Comparison of ENCODE assay signal across 30 mouse cellular contexts in the genomic region with DNA sequence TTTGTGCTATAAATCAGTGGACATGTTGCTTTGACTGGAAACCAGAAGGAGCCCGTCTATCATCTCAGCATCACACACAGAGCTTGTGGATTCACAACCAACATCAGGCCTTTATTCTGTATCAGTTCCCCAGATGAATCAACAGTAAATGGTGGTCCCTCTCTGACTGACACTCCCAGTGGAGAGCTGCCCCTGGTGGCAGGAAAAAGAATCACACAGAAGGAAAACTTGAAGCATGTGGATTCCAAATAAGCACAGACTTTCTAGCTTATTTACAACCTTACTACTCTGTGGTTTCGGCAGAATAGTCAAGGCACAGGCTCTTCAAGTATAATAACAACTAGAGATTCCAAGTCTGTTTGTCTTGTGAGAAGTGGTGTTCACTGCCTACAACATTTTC.
DNase-seq lines count a peak whose midpoint lies in the region; ATAC-seq and TF ChIP-seq lines count a peak whose summit lies in the region.
"Had no signal": no experiment of that assay in that cellular context is flagged by ENCODE, and none has a peak within 500 bp of the region (broad histone marks: within the 10 kb centered on the region; RNA-seq: fewer than 3 reads in every experiment).

No protein-coding gene starts in this region.

- TF ChIP-seq EP300 in stomach, postnatal 0 days (optimal IDR thresholded peaks at IDR 0.05) = no peak

- no peaks in the 10 kb centered on the region for H3K36me3 ChIP-seq in midbrain, postnatal 0 days (ENCODE audit: insufficient read depth, low read length)
- H3K36me3 ChIP-seq in midbrain, embryonic 11.5 days (ENCODE audit: control insufficient read depth, insufficient read depth, low read length) = no peaks in the 10 kb centered on the region
- H3K36me3 ChIP-seq in G1E (replicated peaks) = no peaks in the 10 kb centered on the region
- no peaks in the 10 kb centered on the region for H3K36me3 ChIP-seq in stomach, postnatal 0 days (ENCODE audit: control insufficient read depth, insufficient read depth, low read length)
- no peaks in the 10 kb centered on the region for H3K36me3 ChIP-seq in heart, embryonic 10.5 days
- H3K36me3 ChIP-seq: embryonic facial prominence, embryonic 10.5 days; embryonic facial prominence, embryonic 15.5 days; hindbrain, embryonic 12.5 days; limb, embryonic 13.5 days; liver, embryonic 12.5 days; midbrain, embryonic 12.5 days; neural tube, embryonic 13.5 days had no signal

- no peaks in the 10 kb centered on the region for H3K4me1 ChIP-seq in midbrain, postnatal 0 days (ENCODE audit: insufficient read depth, low read length)
- no peaks in the 10 kb centered on the region for H3K4me1 ChIP-seq in midbrain, embryonic 11.5 days (ENCODE audit: control insufficient read depth, insufficient read depth, low read length)
- no peaks in the 10 kb centered on the region for H3K4me1 ChIP-seq in G1E (ENCODE audit: insufficient read depth, low read depth, low read length)
- no peaks in the 10 kb centered on the region for H3K4me1 ChIP-seq in stomach, postnatal 0 days (replicated peaks; ENCODE audit: control insufficient read depth, insufficient read depth)
- H3K4me1 ChIP-seq in heart, embryonic 10.5 days = no peaks in the 10 kb centered on the region
- H3K4me1 ChIP-seq: embryonic facial prominence, embryonic 10.5 days; embryonic facial prominence, embryonic 15.5 days; forebrain, embryonic 13.5 days; hindbrain, embryonic 12.5 days; limb, embryonic 13.5 days; liver, embryonic 12.5 days; midbrain, embryonic 12.5 days; neural tube, embryonic 13.5 days had no signal

- no peaks in the 10 kb centered on the region for H3K9me3 ChIP-seq in midbrain, postnatal 0 days (ENCODE audit: low read length)
- H3K9me3 ChIP-seq in midbrain, embryonic 11.5 days (ENCODE audit: control insufficient read depth, low read length) = no peaks in the 10 kb centered on the region
- H3K9me3 ChIP-seq in G1E (replicated peaks) = no peaks in the 10 kb centered on the region
- no peaks in the 10 kb centered on the region for H3K9me3 ChIP-seq in stomach, postnatal 0 days (ENCODE audit: control insufficient read depth, low read length)
- H3K9me3 ChIP-seq in heart, embryonic 10.5 days = no peaks in the 10 kb centered on the region
- H3K9me3 ChIP-seq: embryonic facial prominence, embryonic 10.5 days; embryonic facial prominence, embryonic 15.5 days; forebrain, embryonic 13.5 days; hindbrain, embryonic 12.5 days; limb, embryonic 13.5 days; liver, embryonic 12.5 days; midbrain, embryonic 12.5 days; neural tube, embryonic 13.5 days had no signal

- no peak for ATAC-seq in midbrain, postnatal 0 days (ENCODE audit: low FRiP score)
- ATAC-seq in midbrain, embryonic 11.5 days (ENCODE audit: low FRiP score) = no peak
- ATAC-seq in G1E (ENCODE audit: extremely low read depth, insufficient number of reproducible peaks, low FRiP score, poor library complexity, severe bottlenecking) = no peak
- ATAC-seq in stomach, postnatal 0 days (ENCODE audit: low FRiP score, low TSS enrichment) = no peak
- no peak for ATAC-seq in frontal cortex, adult (ENCODE audit: low TSS enrichment)
- ATAC-seq: CD4-positive, CD25-positive, alpha-beta regulatory T cell, adult 4 months; forebrain, embryonic 13.5 days; liver, embryonic 12.5 days had no signal

- TF ChIP-seq CTCF in layer of hippocampus, adult 2 months (conservative IDR thresholded peaks at IDR 0.05) = peak; percentile 48
- TF ChIP-seq CTCF in midbrain, postnatal 0 days (IDR thresholded peaks at IDR 0.05) = peak; percentile 20; the same call in 1 of the 2 replicates
- TF ChIP-seq CTCF in G1E (IDR thresholded peaks at IDR 0.05; ENCODE audit: low read depth, low read length) = 0 out of 2 replicates have a peak, but pooled peaks have one; percentile 30
- TF ChIP-seq CTCF in stomach, postnatal 0 days (IDR thresholded peaks at IDR 0.05; ENCODE audit: low read depth) = peak; percentile 39

- DNase-seq in layer of hippocampus, adult 2 months (ENCODE audit: low spot score in 2 of 2) = no peak
- no peak for DNase-seq in layer of hippocampus, postnatal 36 days
- DNase-seq in midbrain, postnatal 0 days (ENCODE audit: low spot score) = no peak
- DNase-seq in midbrain, embryonic 11.5 days (ENCODE audit: low spot score, missing footprints) = no peak
- DNase-seq in G1E (ENCODE audit: low spot score) = no peak
- no peak for DNase-seq in stomach, postnatal 0 days (ENCODE audit: low spot score)
- DNase-seq in heart, embryonic 10.5 days (ENCODE audit: low spot score) = no peak
- DNase-seq: adrenal gland, postnatal 25 days; cerebellum, adult 18-20 months; cerebellum, postnatal 10 days; gastrocnemius, postnatal 25 days; heart, adult 11 months; heart, postnatal 36 days; kidney, adult 8-10 months; kidney, postnatal 10 days; layer of hippocampus, adult 9-11 months; lung, adult 18-20 months; lung, postnatal 36 days; right cerebral cortex, postnatal 14 days had no signal

- no peak overlapping the region for H3K4me3 ChIP-seq in layer of hippocampus, adult 2 months
- H3K4me3 ChIP-seq in midbrain, postnatal 0 days (ENCODE audit: low read depth, low read length) = no peak overlapping the region
- H3K4me3 ChIP-seq in midbrain, embryonic 11.5 days (ENCODE audit: low read depth, low read length) = no peak overlapping the region
- no peak overlapping the region for H3K4me3 ChIP-seq in G1E (ENCODE audit: low read depth, low read length)
- no peak overlapping the region for H3K4me3 ChIP-seq in stomach, postnatal 0 days (ENCODE audit: low read depth, low read length)
- no peak overlapping the region for H3K4me3 ChIP-seq in heart, embryonic 10.5 days
- H3K4me3 ChIP-seq: embryonic facial prominence, embryonic 10.5 days; embryonic facial prominence, embryonic 15.5 days; forebrain, embryonic 13.5 days; hindbrain, embryonic 12.5 days; limb, embryonic 13.5 days; liver, embryonic 12.5 days; midbrain, embryonic 12.5 days; neural tube, embryonic 13.5 days had no signal

- H3K9ac ChIP-seq in midbrain, postnatal 0 days (replicated peaks; ENCODE audit: low read length, poor library complexity, severe bottlenecking) = no peak overlapping the region
- no peak overlapping the region for H3K9ac ChIP-seq in midbrain, embryonic 11.5 days (ENCODE audit: low read length)
- no peak overlapping the region for H3K9ac ChIP-seq in stomach, postnatal 0 days (ENCODE audit: low read length)
- H3K9ac ChIP-seq: embryonic facial prominence, embryonic 15.5 days; forebrain, embryonic 13.5 days; hindbrain, embryonic 12.5 days; limb, embryonic 13.5 days; liver, embryonic 12.5 days; midbrain, embryonic 12.5 days; neural tube, embryonic 13.5 days had no signal

- H3K27me3 ChIP-seq in midbrain, postnatal 0 days (ENCODE audit: insufficient read depth, low read length) = no peaks in the 10 kb centered on the region
- H3K27me3 ChIP-seq in midbrain, embryonic 11.5 days (ENCODE audit: control insufficient read depth, insufficient read depth, low read length) = no peaks in the 10 kb centered on the region
- no peaks in the 10 kb centered on the region for H3K27me3 ChIP-seq in G1E (ENCODE audit: insufficient read depth, low read length)
- no peaks in the 10 kb centered on the region for H3K27me3 ChIP-seq in stomach, postnatal 0 days (ENCODE audit: control insufficient read depth, insufficient read depth, low read length)
- H3K27me3 ChIP-seq in heart, embryonic 10.5 days (ENCODE audit: insufficient read depth, poor library complexity, severe bottlenecking) = no peaks in the 10 kb centered on the region
- H3K27me3 ChIP-seq: embryonic facial prominence, embryonic 15.5 days; forebrain, embryonic 13.5 days; hindbrain, embryonic 12.5 days; limb, embryonic 13.5 days; liver, embryonic 12.5 days; midbrain, embryonic 12.5 days; neural tube, embryonic 13.5 days had no signal

- no peak overlapping the region for H3K4me2 ChIP-seq in midbrain, postnatal 0 days (ENCODE audit: low read depth, low read length, poor library complexity, severe bottlenecking)
- no peak overlapping the region for H3K4me2 ChIP-seq in midbrain, embryonic 11.5 days
- no peak overlapping the region for H3K4me2 ChIP-seq in stomach, postnatal 0 days (replicated peaks; ENCODE audit: low read depth)
- H3K4me2 ChIP-seq: embryonic facial prominence, embryonic 15.5 days; forebrain, embryonic 13.5 days; heart, embryonic 11.5 days; hindbrain, embryonic 12.5 days; limb, embryonic 13.5 days; liver, embryonic 12.5 days; midbrain, embryonic 12.5 days; neural tube, embryonic 13.5 days had no signal

- 88% methylated on average over 2 of the region's 2 CpGs for WGBS in midbrain, postnatal 0 days
- WGBS in midbrain, embryonic 11.5 days = 79% methylated on average over 2 of the region's 2 CpGs
- 85% methylated on average over 2 of the region's 2 CpGs for WGBS in stomach, postnatal 0 days
- WGBS in heart, embryonic 10.5 days = 77% methylated on average over 2 of the region's 2 CpGs

- no peak overlapping the region for H3K27ac ChIP-seq in layer of hippocampus, adult 2 months
- no peak overlapping the region for H3K27ac ChIP-seq in midbrain, postnatal 0 days (ENCODE audit: low read depth, low read length)
- H3K27ac ChIP-seq in midbrain, embryonic 11.5 days (ENCODE audit: low read depth, low read length) = no peak overlapping the region
- H3K27ac ChIP-seq in stomach, postnatal 0 days (replicated peaks) = no peak overlapping the region
- no peak overlapping the region for H3K27ac ChIP-seq in heart, embryonic 10.5 days
- H3K27ac ChIP-seq: embryonic facial prominence, embryonic 10.5 days; embryonic facial prominence, embryonic 15.5 days; forebrain, embryonic 13.5 days; hindbrain, embryonic 12.5 days; limb, embryonic 13.5 days; liver, embryonic 12.5 days; midbrain, embryonic 12.5 days; neural tube, embryonic 13.5 days had no signal
